Mouse (Mus musculus): ENCODE data around the gene Cphx3.
"Not testable (repeated sequence)": the region's sequence is repeated elsewhere in the genome, so short reads cannot be mapped to it uniquely, and the experiment has no call there.

The Cphx3 gene

GRCm38 (mm10) chr14:26081997-26082396 lies at the start of gene Cphx3:
Gene Cphx3 (plus strand): TSS chr14:26082297.
- DNase-seq: not testable (repeated sequence)

- not testable (repeated sequence) for DNase-seq
Measured at GRCm38 (mm10) chr14:26034364-26034763, 47.7 kb upstream of the Cphx3 start.

GRCm38 (mm10) chr14:26035439-26035838 lies 46.7 kb upstream of the Cphx3 start:
- not testable (repeated sequence) for DNase-seq

GRCm38 (mm10) chr14:26042611-26043010 lies 39.5 kb upstream of the Cphx3 start, which contains the start of gene Gm9780:
Gene Gm9780 (minus strand): TSS chr14:26042711.
- DNase-seq: not testable (repeated sequence)

- DNase-seq: not testable (repeated sequence)
Measured at GRCm38 (mm10) chr14:26045007-26045406, 37.1 kb upstream of the Cphx3 start.

- DNase-seq: not testable (repeated sequence)
Measured at GRCm38 (mm10) chr14:26047026-26047425, 35.1 kb upstream of the Cphx3 start.

GRCm38 (mm10) chr14:26048767-26049166 lies 33.3 kb upstream of the Cphx3 start:
- DNase-seq: not testable (repeated sequence)

- not testable (repeated sequence) for DNase-seq
Measured at GRCm38 (mm10) chr14:26058184-26058583, 23.9 kb upstream of the Cphx3 start.

- not testable (repeated sequence) for DNase-seq
Measured at GRCm38 (mm10) chr14:26059362-26059761, 22.7 kb upstream of the Cphx3 start.

GRCm38 (mm10) chr14:26066574-26067324 lies 15.3 kb upstream of the Cphx3 start:
- not testable (repeated sequence) for DNase-seq

GRCm38 (mm10) chr14:26067325-26067633 lies 14.8 kb upstream of the Cphx3 start, which contains the start of gene Tmem254c:
Gene Tmem254c (minus strand): TSS chr14:26067355.
- DNase-seq: not testable (repeated sequence)

- not testable (repeated sequence) for DNase-seq
Measured at GRCm38 (mm10) chr14:26076620-26077390, 5.3 kb upstream of the Cphx3 start.

- DNase-seq: not testable (repeated sequence)
Measured at GRCm38 (mm10) chr14:26081216-26081615, 881 bp upstream of the Cphx3 start, which contains the start of gene Cphx2. Gene Cphx2 (plus strand): TSS chr14:26081516.

- not testable (repeated sequence) for DNase-seq
Measured at GRCm38 (mm10) chr14:26097622-26098021, 15.5 kb downstream of the Cphx3 start.

GRCm38 (mm10) chr14:26118150-26118549 lies 36.1 kb downstream of the Cphx3 start, which contains the start of gene Duxbl2:
Gene Duxbl2 (plus strand): TSS chr14:26118349.
- DNase-seq: not testable (repeated sequence)

- DNase-seq: not testable (repeated sequence)
Measured at GRCm38 (mm10) chr14:26118550-26119000, 36.5 kb downstream of the Cphx3 start.

- not testable (repeated sequence) for DNase-seq
Measured at GRCm38 (mm10) chr14:26119095-26119494, 37.0 kb downstream of the Cphx3 start.

GRCm38 (mm10) chr14:26147095-26147494 lies 65.0 kb downstream of the Cphx3 start:
- DNase-seq: not testable (repeated sequence)

- not testable (repeated sequence) for DNase-seq
Measured at GRCm38 (mm10) chr14:26156032-26156431, 73.9 kb downstream of the Cphx3 start.

GRCm38 (mm10) chr14:26161156-26161555 lies 79.1 kb downstream of the Cphx3 start:
- not testable (repeated sequence) for DNase-seq

GRCm38 (mm10) chr14:26162423-26162822 lies 80.3 kb downstream of the Cphx3 start:
- not testable (repeated sequence) for DNase-seq

- not testable (repeated sequence) for DNase-seq
Measured at GRCm38 (mm10) chr14:26165266-26165665, 83.2 kb downstream of the Cphx3 start.

GRCm38 (mm10) chr14:26173955-26174354 lies 91.9 kb downstream of the Cphx3 start:
- DNase-seq: not testable (repeated sequence)

All from right cerebral cortex, postnatal 4 days (tissue).